Mouse (Mus musculus): ENCODE data around the gene Cryba4.

Gene Cryba4

DNA sequence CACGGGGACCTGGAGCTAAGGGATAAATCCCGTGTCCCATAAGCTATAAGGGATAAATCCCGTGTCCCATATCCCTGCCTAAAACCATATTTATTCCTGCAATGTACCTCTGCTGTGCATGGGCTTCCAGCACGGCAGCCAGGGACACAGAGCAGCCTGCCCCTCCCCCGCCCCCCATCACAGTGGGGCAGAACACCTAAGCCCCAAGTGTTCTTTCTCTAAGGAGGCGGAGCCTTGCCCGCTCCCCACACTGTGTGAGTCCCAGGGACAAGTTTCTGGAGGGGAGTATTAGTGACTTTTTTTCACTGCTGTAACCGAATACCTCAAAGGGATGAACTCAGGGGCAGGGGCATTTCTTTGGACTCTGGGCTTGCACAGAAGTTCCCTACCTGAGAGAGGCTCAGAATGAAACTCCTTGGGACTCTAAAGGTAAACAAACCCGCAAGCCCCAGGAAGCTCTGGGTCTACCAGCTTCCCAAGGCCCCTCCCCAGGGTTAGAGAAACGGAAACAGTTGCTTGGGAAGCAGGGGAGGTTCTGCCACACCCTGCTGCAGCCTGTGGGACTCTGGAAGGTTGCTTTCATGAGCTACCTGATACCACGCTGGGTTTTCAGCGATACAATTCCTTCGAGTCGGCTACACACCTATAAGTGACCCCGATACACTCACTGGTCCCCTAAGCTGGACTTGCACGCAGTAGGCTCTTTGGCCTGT lies 45.6 kb downstream of the Cryba4 start:
- no peak for DNase-seq (ENCODE audit: low spot score in 2 of 2)

GRCm38 (mm10) chr5:112199656-112200055 lies 52.7 kb downstream of the Cryba4 start:
- DNase-seq (ENCODE audit: low spot score in 2 of 2), result no peak
